Mouse (Mus musculus) embryonic facial prominence, embryonic 15.5 days (tissue): ENCODE results near the gene Cxcl1. TPM values are rescaled to one million over a fixed set of nuclear protein-coding genes. Genes with fewer than 3 reads are reported as not detected.

Experiments used
- ATAC-seq: fragments of 200-750 bp; cut with Nextera tagmentation; 2 replicates; pipeline ENCODE4 v1.8.0; 2017; ENCODE audit warnings: low read depth, moderate TSS enrichment; ENCODE audit not compliant: insufficient number of reproducible peaks, low FRiP score, low TSS enrichment
- H3K27ac ChIP-seq: fragments of 300-500 bp; sonication (generic); replicated peaks from 2 replicates; pipeline ENCODE4 v1.5.1; 2015; ENCODE audit warnings: mild to moderate bottlenecking, inconsistent platforms
- H3K27me3 ChIP-seq: fragments of 300-500 bp; sonication (generic); 2 replicates; pipeline ENCODE4 v1.6.1; 2015; ENCODE audit warnings: inconsistent platforms
- H3K36me3 ChIP-seq: fragments of 300-500 bp; sonication (generic); 2 replicates; pipeline ENCODE4 v1.6.1; 2015; ENCODE audit warnings: mild to moderate bottlenecking, inconsistent platforms
- H3K4me1 ChIP-seq: fragments of 300-500 bp; sonication (generic); 2 replicates; pipeline ENCODE4 v1.6.1; 2015; ENCODE audit warnings: inconsistent platforms
- H3K4me2 ChIP-seq: fragments of 300-500 bp; sonication (generic); replicated peaks from 2 replicates; pipeline ENCODE4 v1.6.1; 2015; ENCODE audit warnings: mild to moderate bottlenecking, inconsistent platforms
- H3K4me3 ChIP-seq: fragments of 300-500 bp; sonication (generic); replicated peaks from 2 replicates; pipeline ENCODE4 v1.5.1; 2015; ENCODE audit warnings: mild to moderate bottlenecking, inconsistent platforms
- H3K9ac ChIP-seq: fragments of 300-500 bp; sonication (generic); 2 replicates; pipeline ENCODE4 v1.6.1; 2015; ENCODE audit warnings: inconsistent platforms
- H3K9me3 ChIP-seq: fragments of 300-500 bp; sonication (generic); replicated peaks from 2 replicates; pipeline ENCODE4 v1.6.1; 2016; ENCODE audit warnings: inconsistent platforms
- WGBS: fragments of 180-500 bp; shearing (Covaris S2); methylation state at CpG from one replicate; pipeline ENCODE4 v1.1.7; 2015; 5-methylcytosine and 5-hydroxymethylcytosine counted together
- polyA plus RNA-seq: library from polyadenylated mRNA; unstranded; fragments of >200 nt; fragmentation: Nextera tagmentation; extraction: Ambion mirVana; gene quantifications from 2 replicates; pipeline ENCODE4 v1.2.1, GENCODE M21; 2015

Cxcl1 gene
- polyA plus RNA-seq, 1 experiment from 2014 or later: 1.3 TPM

- H3K4me3 ChIP-seq: no peak overlapping the region
- H3K4me1 ChIP-seq: peaks cover 10% of the 10 kb centered on the region; the same call in 1 of the 2 replicates
- ATAC-seq: no peak
- no peak overlapping the region for H3K4me2 ChIP-seq
- no peaks in the 10 kb centered on the region for H3K27me3 ChIP-seq
- H3K9me3 ChIP-seq: no peaks in the 10 kb centered on the region
- no peak overlapping the region for H3K27ac ChIP-seq
- H3K36me3 ChIP-seq: no peaks in the 10 kb centered on the region
- H3K9ac ChIP-seq: no peak overlapping the region
- WGBS: 72% methylated on average over 7 of the region's 7 CpGs
Observed at GRCm38 (mm10) chr5:90872377-90872776, 18.7 kb upstream of the Cxcl1 start.

GRCm38 (mm10) chr5:90876045-90876444, 15.0 kb upstream of the Cxcl1 start:
- peaks cover 10% of the 10 kb centered on the region; the same call in 1 of the 2 replicates for H3K4me1 ChIP-seq
- no peaks in the 10 kb centered on the region for H3K9me3 ChIP-seq
- no peaks in the 10 kb centered on the region for H3K27me3 ChIP-seq
- H3K4me2 ChIP-seq: no peak overlapping the region
- no peaks in the 10 kb centered on the region for H3K36me3 ChIP-seq
- ATAC-seq: no peak
- H3K4me3 ChIP-seq: no peak overlapping the region
- H3K27ac ChIP-seq: no peak overlapping the region
- WGBS: 47% methylated on average over 4 of the region's 4 CpGs
- no peak overlapping the region for H3K9ac ChIP-seq

GRCm38 (mm10) chr5:90876471-90877172, 14.4 kb upstream of the Cxcl1 start:
- Histone ChIP-seq H3K4me3 (no peak overlapping the region), H3K9ac (no peak overlapping the region), H3K4me2 (no peak overlapping the region), H3K4me1 (peaks cover 10% of the 10 kb centered on the region; the same call in 1 of the 2 replicates), H3K27me3 (no peaks in the 10 kb centered on the region), H3K36me3 (no peaks in the 10 kb centered on the region), H3K9me3 (no peaks in the 10 kb centered on the region), H3K27ac (no peak overlapping the region)
- 58% methylated on average over 8 of the region's 8 CpGs for WGBS
- no peak for ATAC-seq

- Histone ChIP-seq H3K9me3 (no peaks in the 10 kb centered on the region), H3K36me3 (no peaks in the 10 kb centered on the region), H3K4me1 (peaks cover 10% of the 10 kb centered on the region; the same call in 1 of the 2 replicates), H3K27ac (no peak overlapping the region), H3K27me3 (no peaks in the 10 kb centered on the region), H3K4me2 (no peak overlapping the region), H3K4me3 (no peak overlapping the region), H3K9ac (no peak overlapping the region)
- ATAC-seq: no peak
Observed at GRCm38 (mm10) chr5:90877173-90877512, 13.9 kb upstream of the Cxcl1 start.

GRCm38 (mm10) chr5:90879307-90880014, 11.6 kb upstream of the Cxcl1 start:
- Histone ChIP-seq H3K4me3 (no peak overlapping the region), H3K27me3 (no peaks in the 10 kb centered on the region), H3K4me1 (peaks cover 10% of the 10 kb centered on the region; the same call in 1 of the 2 replicates), H3K9ac (no peak overlapping the region), H3K36me3 (no peaks in the 10 kb centered on the region), H3K9me3 (no peaks in the 10 kb centered on the region), H3K4me2 (no peak overlapping the region), H3K27ac (no peak overlapping the region)
- WGBS: 59% methylated on average over 3 of the region's 3 CpGs
- ATAC-seq: no peak

GRCm38 (mm10) chr5:90880335-90880850, 10.6 kb upstream of the Cxcl1 start:
- ATAC-seq: no peak
- Histone ChIP-seq H3K9me3 (no peaks in the 10 kb centered on the region), H3K4me1 (peaks cover 10% of the 10 kb centered on the region; the same call in 1 of the 2 replicates), H3K4me3 (no peak overlapping the region), H3K36me3 (no peaks in the 10 kb centered on the region), H3K9ac (no peak overlapping the region), H3K27ac (no peak overlapping the region), H3K4me2 (no peak overlapping the region), H3K27me3 (no peaks in the 10 kb centered on the region)
- WGBS: 85% methylated on average over 7 of the region's 7 CpGs

- H3K27ac ChIP-seq: no peak overlapping the region
- no peak overlapping the region for H3K9ac ChIP-seq
- no peak for ATAC-seq
- H3K4me3 ChIP-seq: no peak overlapping the region
- no peak overlapping the region for H3K4me2 ChIP-seq
- peaks cover 9% of the 10 kb centered on the region; the same call in 1 of the 2 replicates for H3K4me1 ChIP-seq
- H3K9me3 ChIP-seq: no peaks in the 10 kb centered on the region
- no peaks in the 10 kb centered on the region for H3K36me3 ChIP-seq
- H3K27me3 ChIP-seq: no peaks in the 10 kb centered on the region
- WGBS: 88% methylated on average over 4 of the region's 4 CpGs
Observed at GRCm38 (mm10) chr5:90881021-90881420, 10.0 kb upstream of the Cxcl1 start.

- ATAC-seq: no peak
- Histone ChIP-seq H3K4me1 (peaks cover 2% of the 10 kb centered on the region; the same call in 1 of the 2 replicates), H3K4me3 (no peak overlapping the region), H3K27ac (no peak overlapping the region), H3K9ac (no peak overlapping the region), H3K9me3 (no peaks in the 10 kb centered on the region), H3K4me2 (no peak overlapping the region), H3K27me3 (no peaks in the 10 kb centered on the region), H3K36me3 (no peaks in the 10 kb centered on the region)
- WGBS: 85% methylated on average over 5 of the region's 5 CpGs
Observed at GRCm38 (mm10) chr5:90881682-90882081, 9.4 kb upstream of the Cxcl1 start.

- Histone ChIP-seq H3K9me3 (no peaks in the 10 kb centered on the region), H3K4me1 (no peaks in the 10 kb centered on the region), H3K36me3 (no peaks in the 10 kb centered on the region), H3K4me2 (no peak overlapping the region), H3K27ac (no peak overlapping the region), H3K9ac (no peak overlapping the region), H3K4me3 (no peak overlapping the region), H3K27me3 (no peaks in the 10 kb centered on the region)
- 77% methylated on average over 5 of the region's 5 CpGs for WGBS
- no peak for ATAC-seq
Observed at GRCm38 (mm10) chr5:90882146-90882545, 8.9 kb upstream of the Cxcl1 start.

GRCm38 (mm10) chr5:90884628-90885242, 6.3 kb upstream of the Cxcl1 start:
- no peaks in the 10 kb centered on the region for H3K9me3 ChIP-seq
- no peak overlapping the region for H3K4me3 ChIP-seq
- H3K4me2 ChIP-seq: no peak overlapping the region
- H3K9ac ChIP-seq: no peak overlapping the region
- ATAC-seq: no peak
- 39% methylated on average over 2 of the region's 2 CpGs for WGBS
- no peaks in the 10 kb centered on the region for H3K36me3 ChIP-seq
- no peak overlapping the region for H3K27ac ChIP-seq
- H3K4me1 ChIP-seq: no peaks in the 10 kb centered on the region
- no peaks in the 10 kb centered on the region for H3K27me3 ChIP-seq

- H3K4me2 ChIP-seq: no peak overlapping the region
- no peak overlapping the region for H3K9ac ChIP-seq
- H3K27me3 ChIP-seq: no peaks in the 10 kb centered on the region
- WGBS: 78% methylated on average over 5 of the region's 5 CpGs
- no peak for ATAC-seq
- peaks cover 6% of the 10 kb centered on the region; the same call in 1 of the 2 replicates for H3K4me1 ChIP-seq
- H3K4me3 ChIP-seq: no peak overlapping the region
- no peaks in the 10 kb centered on the region for H3K9me3 ChIP-seq
- no peak overlapping the region for H3K27ac ChIP-seq
- no peaks in the 10 kb centered on the region for H3K36me3 ChIP-seq
Observed at GRCm38 (mm10) chr5:90888661-90889060, 2.4 kb upstream of the Cxcl1 start.
